Mouse (Mus musculus): Measurements from ENCODE around the gene Ecd.
"Not testable (repeated sequence)": the region's sequence is repeated elsewhere in the genome, so short reads cannot be mapped to it uniquely, and the experiment has no call there.

Gene Ecd

DNA sequence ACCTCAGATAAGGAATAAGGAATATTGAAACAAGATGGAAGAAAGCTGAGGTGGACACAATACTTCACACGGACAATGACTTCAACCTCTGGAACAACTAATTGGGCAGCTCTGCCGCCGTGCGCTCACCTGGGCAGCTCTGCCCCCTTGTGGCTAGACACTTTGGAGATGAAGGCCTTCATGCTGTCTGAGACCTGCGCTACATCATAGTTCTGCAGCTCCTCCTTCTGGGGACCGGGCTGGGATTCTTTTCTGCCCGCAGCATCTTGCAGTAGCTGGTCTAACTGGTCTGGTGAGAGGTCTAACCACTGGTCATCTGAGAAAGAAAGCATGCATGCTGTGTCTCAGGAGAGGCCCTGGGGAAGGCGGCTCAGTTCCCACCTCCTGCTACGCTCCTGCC lies 19.4 kb downstream of the Ecd start:
- no peak for DNase-seq (ENCODE audit: low read depth, low spot score)

GRCm38 (mm10) chr14:20324196-20324595 lies 23.7 kb downstream of the Ecd start:
- no peak for DNase-seq (ENCODE audit: low read depth, low spot score)

DNA sequence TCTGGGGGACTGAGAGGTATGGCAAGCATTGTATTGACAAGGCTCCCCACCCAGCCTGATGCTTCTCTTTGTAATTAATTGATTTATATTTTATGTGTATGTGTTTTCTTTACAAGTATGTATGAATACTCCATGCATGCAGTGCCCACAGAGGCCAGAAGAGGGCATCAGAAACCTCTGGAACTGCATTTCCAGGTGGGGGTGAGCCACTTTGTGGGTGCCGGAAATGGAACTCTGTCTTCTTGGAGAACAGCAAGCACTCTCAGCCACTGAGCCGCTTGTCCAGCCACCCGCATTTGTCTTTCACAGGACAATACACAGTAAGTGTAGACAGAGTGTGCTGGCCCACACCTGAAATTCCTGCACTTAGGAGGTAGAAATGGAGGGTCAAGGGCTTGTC lies 28.5 kb downstream of the Ecd start:
- DNase-seq (ENCODE audit: low read depth, low spot score), result peak; percentile 27

DNA sequence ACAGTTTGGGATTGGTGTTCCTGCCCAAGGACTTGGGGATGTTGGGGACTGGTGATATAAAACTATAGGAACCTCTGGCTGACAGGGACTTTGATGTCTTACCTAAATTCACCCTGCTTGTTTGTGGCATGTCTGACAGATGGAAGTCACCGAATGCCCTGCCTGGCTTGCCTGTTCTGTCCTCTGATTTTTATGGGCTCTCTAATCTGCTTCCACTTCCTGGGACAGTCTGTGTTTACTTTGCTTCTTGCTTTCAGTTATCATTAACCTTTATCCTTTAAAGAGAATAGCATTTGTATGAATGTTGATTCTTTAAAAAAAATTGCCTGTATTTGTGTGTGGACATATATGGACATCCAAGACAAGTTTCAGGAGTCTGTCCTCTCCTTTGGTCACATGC lies 32.8 kb downstream of the Ecd start:
- no peak for DNase-seq (ENCODE audit: low read depth, low spot score)

GRCm38 (mm10) chr14:20305085-20305484 lies 42.8 kb downstream of the Ecd start:
- DNase-seq (ENCODE audit: low read depth, low spot score), result not testable (repeated sequence)

GRCm38 (mm10) chr14:20298131-20298530 lies 49.8 kb downstream of the Ecd start:
- no peak for DNase-seq (ENCODE audit: low read depth, low spot score)

GRCm38 (mm10) chr14:20297616-20298015 lies 50.3 kb downstream of the Ecd start:
- no peak for DNase-seq (ENCODE audit: low read depth, low spot score)

GRCm38 (mm10) chr14:20294947-20295346 lies 53.0 kb downstream of the Ecd start:
- DNase-seq (ENCODE audit: low read depth, low spot score), result no peak

- peak; percentile 89 for DNase-seq (ENCODE audit: low read depth, low spot score)
Observed at GRCm38 (mm10) chr14:20294117-20294892, 53.6 kb downstream of the Ecd start, which contains the start of gene Nudt13. TSS of gene Nudt13 (plus strand) at chr14:20294697.

DNA sequence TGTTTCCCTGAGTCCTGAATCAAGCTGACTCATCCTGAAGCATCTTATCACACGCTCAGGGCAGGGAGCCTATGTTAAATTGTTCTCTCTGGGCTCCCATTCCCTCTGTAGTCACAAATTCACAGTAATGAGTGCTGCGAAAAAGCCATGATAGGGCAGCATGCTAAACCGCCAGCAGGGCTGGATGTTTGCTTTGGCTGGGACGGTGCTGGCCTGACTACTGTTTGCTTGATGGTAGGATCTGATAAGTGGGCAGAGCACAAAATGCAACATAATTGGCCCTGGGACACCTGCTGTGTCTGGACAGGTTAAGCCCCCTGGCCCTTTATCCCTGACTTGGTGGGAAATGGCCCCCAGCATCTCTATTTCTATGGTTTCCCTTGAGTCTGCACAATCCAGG lies 56.5 kb downstream of the Ecd start:
- DNase-seq (ENCODE audit: low read depth, low spot score), result no peak
